Mouse (Mus musculus): ENCODE results near the gene Ptx3. TPM values are rescaled to one million over a fixed set of nuclear protein-coding genes. Genes with fewer than 3 reads are reported as not detected.
"Not testable (repeated sequence)": the region's sequence is repeated elsewhere in the genome, so short reads cannot be mapped to it uniquely, and the experiment has no call there.

Ptx3 gene
- not detected in 3 replicates for total RNA-seq (2017)

- no peak for ATAC-seq (replicated peaks; ENCODE audit: insufficient number of reproducible peaks, low FRiP score, low TSS enrichment, poor library complexity, severe bottlenecking)
These were observed at the start of gene Ptx3 for GRCm38 (mm10) chr3:66219655-66220191. Ptx3 (plus strand) TSS chr3:66219910.

- ATAC-seq (replicated peaks; ENCODE audit: insufficient number of reproducible peaks, low FRiP score, low TSS enrichment, poor library complexity, severe bottlenecking) = no peak
These were observed 46.8 kb upstream of the Ptx3 start for GRCm38 (mm10) chr3:66172907-66173306.

GRCm38 (mm10) chr3:66179647-66180046 is 40.1 kb upstream of the Ptx3 start:
- ATAC-seq (replicated peaks; ENCODE audit: insufficient number of reproducible peaks, low FRiP score, low TSS enrichment, poor library complexity, severe bottlenecking) = no peak

DNA sequence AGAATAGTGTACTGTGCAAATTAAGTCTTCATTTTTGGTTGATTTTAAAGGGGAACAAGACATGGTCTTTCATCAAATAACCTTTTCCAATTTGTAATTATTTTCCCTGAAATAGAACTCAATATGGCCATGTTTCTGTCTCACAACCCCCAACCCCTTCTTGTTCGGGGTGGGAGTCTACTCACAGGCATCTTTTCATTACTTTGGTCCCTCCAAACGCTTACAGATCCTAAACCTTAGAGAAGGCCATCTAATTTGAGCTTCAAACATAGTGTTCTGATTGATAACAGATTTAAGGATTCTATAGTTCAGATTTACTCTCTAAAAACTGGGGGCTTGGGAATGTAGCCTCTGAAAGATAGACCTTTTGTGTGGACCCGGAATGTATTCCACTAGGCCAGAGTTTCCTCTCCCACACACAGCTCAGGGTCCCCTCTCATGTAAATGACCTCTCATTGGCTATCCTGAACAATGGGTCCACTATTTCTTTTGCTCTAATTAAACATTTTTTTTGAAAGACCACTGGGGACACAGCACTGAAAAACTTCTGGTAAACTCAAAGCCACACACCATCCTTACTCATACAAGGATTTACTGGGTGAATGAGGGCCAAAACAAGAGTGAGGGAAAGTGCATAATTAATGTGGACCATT is 25.7 kb upstream of the Ptx3 start:
- no peak for ATAC-seq (replicated peaks; ENCODE audit: insufficient number of reproducible peaks, low FRiP score, low TSS enrichment, poor library complexity, severe bottlenecking)

- no peak for ATAC-seq (replicated peaks; ENCODE audit: insufficient number of reproducible peaks, low FRiP score, low TSS enrichment, poor library complexity, severe bottlenecking)
These were observed 10.7 kb upstream of the Ptx3 start for GRCm38 (mm10) chr3:66208836-66209573.

DNA sequence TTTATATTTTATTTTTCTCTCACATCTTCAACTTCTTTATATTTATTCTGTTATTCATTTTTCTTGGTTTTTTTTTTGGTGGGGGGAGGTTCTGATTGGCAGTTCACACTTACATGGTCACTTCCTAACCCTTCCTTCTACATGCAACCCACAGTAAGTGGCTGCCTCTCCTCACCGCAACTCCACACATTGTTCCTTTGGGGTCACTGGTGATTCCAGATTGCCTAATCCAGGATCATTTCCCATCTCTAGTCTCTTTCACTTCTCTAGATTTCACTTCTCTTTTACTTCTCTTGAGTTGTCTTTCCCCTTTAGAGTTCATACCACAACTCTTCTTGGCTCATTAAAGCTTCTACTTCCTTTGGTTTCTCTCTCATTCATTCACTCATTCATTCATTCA is 6.2 kb upstream of the Ptx3 start:
- ATAC-seq (replicated peaks; ENCODE audit: insufficient number of reproducible peaks, low FRiP score, low TSS enrichment, poor library complexity, severe bottlenecking) = no peak

DNA sequence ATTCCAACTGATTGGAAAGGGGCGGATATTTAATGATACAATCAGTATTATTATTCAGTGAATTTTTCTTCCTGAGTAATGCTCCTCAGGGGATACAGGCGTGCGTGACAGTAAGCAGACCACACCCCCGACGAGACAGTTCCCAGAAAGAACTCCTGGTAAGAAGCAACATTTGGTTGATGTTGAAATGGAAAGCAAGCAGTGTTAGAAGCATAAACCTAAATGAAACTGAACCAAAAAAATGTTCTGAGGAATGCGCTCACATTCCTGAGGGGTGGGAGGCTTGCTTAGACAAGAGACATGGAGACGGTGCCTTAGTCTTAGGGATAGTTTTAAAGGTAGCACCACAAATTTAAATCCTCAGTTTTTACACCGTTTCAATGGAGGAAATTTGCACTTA is 4.0 kb upstream of the Ptx3 start:
- no peak for ATAC-seq (replicated peaks; ENCODE audit: insufficient number of reproducible peaks, low FRiP score, low TSS enrichment, poor library complexity, severe bottlenecking)

- no peak for ATAC-seq (replicated peaks; ENCODE audit: insufficient number of reproducible peaks, low FRiP score, low TSS enrichment, poor library complexity, severe bottlenecking)
These were observed 988 bp downstream of the Ptx3 start for GRCm38 (mm10) chr3:66220554-66221242.

GRCm38 (mm10) chr3:66221243-66221611 is 1.5 kb downstream of the Ptx3 start:
- no peak for ATAC-seq (replicated peaks; ENCODE audit: insufficient number of reproducible peaks, low FRiP score, low TSS enrichment, poor library complexity, severe bottlenecking)

GRCm38 (mm10) chr3:66224931-66225537 is 5.3 kb downstream of the Ptx3 start:
- no peak for ATAC-seq (replicated peaks; ENCODE audit: insufficient number of reproducible peaks, low FRiP score, low TSS enrichment, poor library complexity, severe bottlenecking)

GRCm38 (mm10) chr3:66236234-66236871 is 16.6 kb downstream of the Ptx3 start:
- ATAC-seq (replicated peaks; ENCODE audit: insufficient number of reproducible peaks, low FRiP score, low TSS enrichment, poor library complexity, severe bottlenecking) = not testable (repeated sequence)

- ATAC-seq (replicated peaks; ENCODE audit: insufficient number of reproducible peaks, low FRiP score, low TSS enrichment, poor library complexity, severe bottlenecking) = no peak
These were observed 20.8 kb downstream of the Ptx3 start for GRCm38 (mm10) chr3:66240476-66240875.

DNA sequence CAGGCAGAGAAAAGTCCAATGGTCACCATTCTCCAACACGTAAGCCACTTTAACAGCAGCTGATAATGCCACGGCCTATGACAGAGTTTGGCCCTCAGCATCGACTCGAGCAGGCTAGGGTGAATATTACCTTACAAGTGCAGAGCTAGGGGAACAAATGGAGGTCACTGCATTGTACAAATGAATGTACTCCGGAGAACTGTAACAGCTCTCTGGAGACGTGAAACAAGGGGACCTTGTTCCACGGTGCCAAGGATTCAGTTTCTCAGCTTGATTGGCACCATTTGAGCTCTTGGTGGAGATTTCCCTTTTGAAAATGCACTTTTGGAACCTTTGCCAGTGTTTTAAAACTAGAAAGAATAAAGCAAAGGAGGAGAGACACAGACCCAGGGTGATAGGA is 32.1 kb downstream of the Ptx3 start:
- no peak for ATAC-seq (replicated peaks; ENCODE audit: insufficient number of reproducible peaks, low FRiP score, low TSS enrichment, poor library complexity, severe bottlenecking)

- no peak for ATAC-seq (replicated peaks; ENCODE audit: insufficient number of reproducible peaks, low FRiP score, low TSS enrichment, poor library complexity, severe bottlenecking)
These were observed 34.9 kb downstream of the Ptx3 start for GRCm38 (mm10) chr3:66254504-66255105.

GRCm38 (mm10) chr3:66262319-66262718 is 42.6 kb downstream of the Ptx3 start:
- ATAC-seq (replicated peaks; ENCODE audit: insufficient number of reproducible peaks, low FRiP score, low TSS enrichment, poor library complexity, severe bottlenecking) = no peak

DNA sequence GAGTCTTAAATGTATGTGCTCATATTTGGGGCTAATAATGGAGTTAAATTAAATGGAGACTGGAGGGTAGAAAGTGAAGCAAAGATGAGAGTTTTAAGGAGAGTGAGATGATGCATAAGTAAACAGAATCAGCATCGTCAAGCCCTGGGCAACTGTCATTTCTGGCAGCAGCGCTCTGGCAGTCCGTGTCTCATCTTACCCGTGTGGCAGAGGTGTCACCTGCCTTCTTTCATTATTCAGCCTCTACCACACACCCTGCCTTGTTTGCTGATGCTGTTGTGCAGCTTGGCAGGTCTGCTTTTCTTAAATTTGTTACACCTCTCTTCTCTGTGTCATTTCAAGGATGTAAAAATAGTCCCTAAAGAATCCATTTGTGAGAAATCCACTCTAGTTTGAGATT is 43.6 kb downstream of the Ptx3 start:
- ATAC-seq (replicated peaks; ENCODE audit: insufficient number of reproducible peaks, low FRiP score, low TSS enrichment, poor library complexity, severe bottlenecking) = no peak

All from monocyte, adult 5-6 weeks (primary cell).